Mouse (Mus musculus): ENCODE data around the gene Myo9a. TPM values are rescaled to one million over a fixed set of nuclear protein-coding genes. Genes with fewer than 3 reads are reported as not detected.

Gene Myo9a
- polyA plus RNA-seq (2021; fragmentation: Nextera tagmentation): 5.7 and 6.0 TPM in 2 replicates
- long read RNA-seq, experiment 1, partial matches to known transcripts: 40 of 49 reads
- long read RNA-seq, experiment 1, other reads (novel, unspliced or antisense): 9 of 49 reads
- long read RNA-seq, experiment 2, partial matches to known transcripts: 26 of 50 reads
- long read RNA-seq, experiment 2, other reads (novel, unspliced or antisense): 24 of 50 reads

GRCm38 (mm10) chr9:59750267-59751065 lies at the start of gene Myo9a, which contains the start of gene Senp8:
Gene Myo9a, plus strand, starts transcription at chr9:59750896.
Gene Senp8, minus strand, starts transcription at chr9:59750710.

DNA sequence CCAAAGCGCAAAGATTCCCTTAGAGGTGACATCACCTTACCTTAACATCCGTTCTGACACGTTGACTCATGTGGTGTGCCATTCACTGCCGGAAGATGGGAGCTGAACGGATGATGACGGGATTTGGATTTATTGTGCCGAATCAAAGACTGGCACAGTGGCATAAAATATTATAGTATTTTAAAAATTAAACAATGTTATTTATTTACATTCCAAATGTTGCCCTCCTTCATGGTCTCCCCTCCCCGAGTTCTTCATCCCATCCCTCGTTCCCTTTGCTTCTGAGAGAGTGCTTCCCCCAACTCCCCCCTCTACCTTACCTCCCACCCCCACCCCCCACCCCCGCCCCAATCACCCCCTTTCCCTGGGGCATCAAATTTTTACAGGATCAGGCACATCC lies 209.9 kb downstream of the Myo9a start, which contains the start of gene Nr2e3:
Gene Nr2e3, minus strand, starts transcription at position 101 of the 400 bp plus-strand sequence.

Other genes starting within 250 kb of the Myo9a start
- 46.4 and 61.8 TPM in 2 replicates for gene Hexa, start 211.4 kb upstream of the Myo9a start, polyA plus RNA-seq (2021; fragmentation: Nextera tagmentation)
- gene Tmem202, start 211.0 kb upstream of the Myo9a start, polyA plus RNA-seq (2021; fragmentation: Nextera tagmentation): 5.3 and 5.5 TPM in 2 replicates
- gene Celf6, start 173.0 kb upstream of the Myo9a start, polyA plus RNA-seq (2021; fragmentation: Nextera tagmentation): 6.7 and 8.7 TPM in 2 replicates
- 45.1 and 97.6 TPM in 2 replicates for gene Parp6, start 133.6 kb upstream of the Myo9a start, polyA plus RNA-seq (2021; fragmentation: Nextera tagmentation)
- 1,112 and 1,113 TPM in 2 replicates for gene Pkm, start 94.5 kb upstream of the Myo9a start, polyA plus RNA-seq (2021; fragmentation: Nextera tagmentation)
- 6.7 and 7.4 TPM in 2 replicates for gene Gramd2, start 70.8 kb upstream of the Myo9a start, polyA plus RNA-seq (2021; fragmentation: Nextera tagmentation)
- 2.3 and 4.1 TPM in 2 replicates for gene Senp8, start 186 bp upstream of the Myo9a start, polyA plus RNA-seq (2021; fragmentation: Nextera tagmentation)
- gene Nr2e3, start 209.8 kb downstream of the Myo9a start, polyA plus RNA-seq (2021; fragmentation: Nextera tagmentation): not detected in 2 replicates